Mouse (Mus musculus) intestine, postnatal 0 days (tissue): Measurements from ENCODE around the gene Crp. TPM values are rescaled to one million over a fixed set of nuclear protein-coding genes. Genes with fewer than 3 reads are reported as not detected.

Experiments used
- ATAC-seq: fragments of 200-750 bp; cut with Nextera tagmentation; 2 replicates; pipeline ENCODE4 v1.8.0; 2017; ENCODE audit warnings: mild to moderate bottlenecking, moderate TSS enrichment, moderate library complexity
- H3K27ac ChIP-seq: fragments of 300-500 bp; sonication (generic); 2 replicates; pipeline ENCODE4 v1.5.1; 2014; ENCODE audit warnings: mild to moderate bottlenecking, low read depth, low read length, moderate library complexity
- H3K27me3 ChIP-seq: fragments of 300-500 bp; sonication (generic); replicated peaks from 2 replicates; pipeline ENCODE4 v1.6.1; 2014; ENCODE audit warnings: low read length, mixed read lengths; ENCODE audit not compliant: control insufficient read depth, insufficient read depth
- H3K36me3 ChIP-seq: fragments of 300-500 bp; sonication (generic); 2 replicates; pipeline ENCODE4 v1.6.1; 2014; ENCODE audit warnings: mild to moderate bottlenecking, moderate library complexity; ENCODE audit not compliant: control insufficient read depth, insufficient read depth
- H3K4me1 ChIP-seq: fragments of 300-500 bp; sonication (generic); replicated peaks from 2 replicates; pipeline ENCODE4 v1.6.1; 2014; ENCODE audit warnings: antibody characterized with exemption, low read length, mixed read lengths; ENCODE audit not compliant: control insufficient read depth, insufficient read depth
- H3K4me2 ChIP-seq: fragments of 300-500 bp; sonication (generic); replicated peaks from 2 replicates; pipeline ENCODE4 v1.6.1; 2014; ENCODE audit warnings: low read depth, mild to moderate bottlenecking, moderate library complexity
- H3K4me3 ChIP-seq: fragments of 300-500 bp; sonication (generic); 2 replicates; pipeline ENCODE4 v1.5.1; 2014; ENCODE audit warnings: low read depth, low read length
- H3K9ac ChIP-seq: fragments of 300-500 bp; sonication (generic); 2 replicates; pipeline ENCODE4 v1.6.1; 2014; ENCODE audit warnings: mild to moderate bottlenecking, low read depth, low read length
- H3K9me3 ChIP-seq: fragments of 300-500 bp; sonication (generic); 2 replicates; pipeline ENCODE4 v1.6.1; 2016; ENCODE audit warnings: mixed run types; ENCODE audit not compliant: control insufficient read depth
- CTCF ChIP-seq: sonication (generic); IDR thresholded peaks from 2 replicates; pipeline ENCODE4 v1.5.1; 2016; ENCODE audit warnings: low read depth, mild to moderate bottlenecking, control low read depth, antibody characterized with exemption, moderate library complexity
- WGBS: fragments of 180-500 bp; shearing (Covaris S2); extraction: QIAGEN DNeasy Blood & Tissue Kit; methylation state at CpG from one replicate; pipeline ENCODE4 v1.1.7; 2014; 5-methylcytosine and 5-hydroxymethylcytosine counted together
- polyA plus RNA-seq: library from polyadenylated mRNA; unstranded; fragments of >200 nt; fragmentation: Nextera tagmentation; extraction: Ambion mirVana; gene quantifications from 2 replicates; pipeline ENCODE4 v1.2.1, GENCODE M21; 2015

The Crp gene
- polyA plus RNA-seq, 1 experiment from 2014 or later: 0.17 TPM

- Histone ChIP-seq H3K27ac (no peak overlapping the region), H3K4me3 (no peak overlapping the region), H3K9me3 (no peaks in the 10 kb centered on the region), H3K4me1 (no peaks in the 10 kb centered on the region), H3K27me3 (no peaks in the 10 kb centered on the region), H3K4me2 (no peak overlapping the region), H3K36me3 (no peaks in the 10 kb centered on the region), H3K9ac (no peak overlapping the region)
- no peak for TF ChIP-seq CTCF
- 62% methylated on average over 4 of the region's 4 CpGs for WGBS
- no peak for ATAC-seq
Measured at GRCm38 (mm10) chr1:172706243-172706642, 8.4 kb downstream of the Crp start.

DNA sequence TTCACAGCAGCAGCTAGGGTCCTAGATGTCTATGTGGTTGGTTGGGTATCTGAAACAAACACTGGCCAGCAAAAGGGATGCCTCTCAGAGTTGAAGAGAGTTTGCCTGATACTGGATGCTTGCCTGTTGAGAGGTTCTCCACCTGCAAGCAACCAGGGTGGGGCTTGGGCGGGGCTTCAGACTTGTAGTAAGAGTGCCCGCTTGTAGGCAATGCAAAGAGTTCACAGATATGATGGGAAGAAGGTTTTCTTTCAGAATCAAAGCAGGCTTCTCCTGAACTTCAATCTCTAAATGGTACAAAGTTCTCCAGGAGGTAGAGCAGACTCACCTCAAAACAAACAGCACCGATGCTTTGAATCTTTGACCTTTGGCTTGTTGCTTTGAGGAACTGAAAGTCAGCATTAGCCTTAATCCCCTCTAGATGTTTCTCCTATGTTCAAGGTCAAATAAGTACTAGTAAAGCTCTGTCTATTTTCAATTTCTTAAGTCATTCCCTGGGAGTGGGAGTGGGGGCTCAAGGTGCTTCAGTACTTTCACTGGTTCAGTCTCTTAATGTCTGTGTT is 12.0 kb downstream of the Crp start:
- Histone ChIP-seq H3K27me3 (no peaks in the 10 kb centered on the region), H3K36me3 (no peaks in the 10 kb centered on the region), H3K9ac (no peak overlapping the region), H3K4me2 (no peak overlapping the region), H3K4me1 (no peaks in the 10 kb centered on the region), H3K9me3 (no peaks in the 10 kb centered on the region), H3K27ac (no peak overlapping the region), H3K4me3 (no peak overlapping the region)
- no peak for TF ChIP-seq CTCF
- 42% methylated on average over 3 of the region's 3 CpGs for WGBS
- ATAC-seq: peak; percentile 54; the same call in 1 of the 2 replicates

DNA sequence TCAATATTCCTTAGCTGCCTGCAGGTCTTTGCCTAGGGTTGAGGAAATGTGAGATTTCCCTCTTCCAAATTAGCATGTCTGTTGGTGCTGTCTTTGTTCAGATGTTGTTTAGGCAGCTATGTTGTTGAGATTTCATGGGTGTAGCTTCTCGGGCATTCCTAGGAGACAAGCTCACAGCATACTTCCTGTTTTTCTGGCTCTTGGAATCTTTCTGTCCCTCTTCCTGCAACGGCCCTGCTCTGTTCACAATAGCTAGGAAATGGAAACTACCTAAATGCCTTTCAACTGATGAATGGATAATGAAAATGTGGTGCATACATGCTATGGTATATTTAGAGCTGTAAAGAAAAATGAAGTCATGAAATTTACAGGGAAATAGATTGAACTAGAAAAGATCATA is 13.5 kb downstream of the Crp start:
- H3K27ac ChIP-seq: no peak overlapping the region
- 48% methylated on average over 2 of the region's 2 CpGs for WGBS
- TF ChIP-seq CTCF: no peak

GRCm38 (mm10) chr1:172711962-172712361 is 14.1 kb downstream of the Crp start:
- Histone ChIP-seq H3K9me3 (no peaks in the 10 kb centered on the region), H3K4me2 (no peak overlapping the region), H3K9ac (no peak overlapping the region), H3K27ac (no peak overlapping the region), H3K36me3 (no peaks in the 10 kb centered on the region), H3K4me1 (no peaks in the 10 kb centered on the region), H3K4me3 (no peak overlapping the region), H3K27me3 (no peaks in the 10 kb centered on the region)
- no peak for TF ChIP-seq CTCF
- WGBS: 47% methylated on average over 4 of the region's 4 CpGs
- no peak for ATAC-seq

More for the DNA sequence above, 13.5 kb downstream of the Crp start:
- no peaks in the 10 kb centered on the region for H3K4me1 ChIP-seq
- ATAC-seq: no peak
- no peaks in the 10 kb centered on the region for H3K36me3 ChIP-seq
- no peak overlapping the region for H3K4me3 ChIP-seq
- H3K4me2 ChIP-seq: no peak overlapping the region
- H3K9ac ChIP-seq: no peak overlapping the region
- H3K9me3 ChIP-seq: no peaks in the 10 kb centered on the region
- H3K27me3 ChIP-seq: no peaks in the 10 kb centered on the region

DNA sequence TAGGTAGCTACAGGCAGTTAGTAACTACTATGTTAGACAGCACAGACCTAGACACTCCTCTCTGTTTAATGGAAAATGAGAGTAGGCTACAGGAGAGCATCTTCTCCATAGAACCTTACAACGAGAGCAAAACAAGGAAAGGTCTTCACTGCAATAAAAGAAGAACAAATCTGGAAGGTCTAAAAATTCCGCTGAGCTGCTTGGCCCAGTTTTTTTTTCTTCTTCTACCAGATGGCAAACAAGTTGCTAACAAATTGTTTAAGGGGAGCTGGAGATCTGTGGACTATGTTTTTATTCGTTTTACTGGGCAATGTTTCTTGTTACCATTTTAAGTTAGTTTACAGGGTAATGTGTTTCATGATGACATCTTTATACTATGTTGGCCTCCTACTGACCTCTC is 53.4 kb downstream of the Crp start:
- 60% methylated on average over 3 of the region's 3 CpGs for WGBS
- TF ChIP-seq CTCF: no peak

DNA sequence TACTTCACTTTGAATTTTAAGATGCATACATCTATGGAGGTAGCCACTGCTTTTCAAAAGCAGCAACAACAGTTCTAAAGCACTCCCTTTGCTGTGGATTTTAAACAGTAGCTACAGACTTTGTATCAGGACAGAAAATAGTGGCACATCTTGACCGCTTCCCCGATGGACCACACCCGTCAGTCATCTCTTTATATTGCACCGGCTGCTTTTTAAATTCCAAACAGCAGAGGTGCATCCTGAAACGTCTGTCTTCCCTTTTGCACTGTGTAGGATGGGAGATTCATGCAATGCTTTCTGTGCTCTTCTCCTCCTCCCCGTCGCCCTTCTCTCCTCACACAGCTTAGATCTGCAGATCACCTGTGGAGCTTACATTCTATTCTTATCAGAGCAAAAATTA is 57.3 kb downstream of the Crp start:
- TF ChIP-seq CTCF: no peak
- Histone ChIP-seq H3K27me3 (no peaks in the 10 kb centered on the region), H3K4me1 (no peaks in the 10 kb centered on the region), H3K36me3 (no peaks in the 10 kb centered on the region), H3K27ac (no peak overlapping the region), H3K4me3 (no peak overlapping the region), H3K9ac (no peak overlapping the region), H3K4me2 (no peak overlapping the region), H3K9me3 (no peaks in the 10 kb centered on the region)
- 66% methylated on average over 7 of the region's 7 CpGs for WGBS
- no peak for ATAC-seq

More for the DNA sequence above, 53.4 kb downstream of the Crp start:
- no peak overlapping the region for H3K9ac ChIP-seq
- H3K27me3 ChIP-seq: no peaks in the 10 kb centered on the region
- H3K27ac ChIP-seq: no peak overlapping the region
- no peak overlapping the region for H3K4me3 ChIP-seq
- no peak for ATAC-seq
- H3K36me3 ChIP-seq: no peaks in the 10 kb centered on the region
- no peak overlapping the region for H3K4me2 ChIP-seq
- H3K4me1 ChIP-seq: no peaks in the 10 kb centered on the region
- H3K9me3 ChIP-seq: no peaks in the 10 kb centered on the region

GRCm38 (mm10) chr1:172759525-172759924 is 61.7 kb downstream of the Crp start:
- no peak for TF ChIP-seq CTCF
- Histone ChIP-seq H3K9me3 (no peaks in the 10 kb centered on the region), H3K4me3 (no peak overlapping the region), H3K27me3 (no peaks in the 10 kb centered on the region), H3K36me3 (no peaks in the 10 kb centered on the region), H3K4me2 (no peak overlapping the region), H3K27ac (no peak overlapping the region), H3K9ac (no peak overlapping the region), H3K4me1 (no peaks in the 10 kb centered on the region)
- no peak for ATAC-seq
- 90% methylated on average over 1 of the region's 1 CpGs for WGBS
